Mouse (Mus musculus) hindbrain, embryonic 12.5 days (tissue): ENCODE measurements around the gene Prss22. TPM values are rescaled to one million over a fixed set of nuclear protein-coding genes. Genes with fewer than 3 reads are reported as not detected.
"Not testable (repeated sequence)": the region's sequence is repeated elsewhere in the genome, so short reads cannot be mapped to it uniquely, and the experiment has no call there.

Source experiments
- ATAC-seq: fragments of 200-750 bp; cut with Nextera tagmentation; 2 replicates; pipeline ENCODE4 v1.8.0; 2017; ENCODE audit warnings: moderate TSS enrichment; ENCODE audit not compliant: low FRiP score
- H3K27ac ChIP-seq: fragments of 300-500 bp; sonication (generic); 2 replicates; pipeline ENCODE4 v1.5.1; 2016; ENCODE audit warnings: mild to moderate bottlenecking
- H3K27me3 ChIP-seq: fragments of 300-500 bp; sonication (generic); 2 replicates; pipeline ENCODE4 v1.6.1; 2016; ENCODE audit warnings: mild to moderate bottlenecking
- H3K36me3 ChIP-seq: fragments of 300-500 bp; sonication (generic); 2 replicates; pipeline ENCODE4 v1.6.1; 2016; ENCODE audit warnings: mild to moderate bottlenecking
- H3K4me1 ChIP-seq: fragments of 300-500 bp; sonication (generic); 2 replicates; pipeline ENCODE4 v1.6.1; 2016
- H3K4me2 ChIP-seq: fragments of 300-500 bp; sonication (generic); replicated peaks from 2 replicates; pipeline ENCODE4 v1.6.1; 2016; ENCODE audit warnings: mild to moderate bottlenecking
- H3K4me3 ChIP-seq: fragments of 300-500 bp; sonication (generic); 2 replicates; pipeline ENCODE4 v1.5.1; 2016; ENCODE audit warnings: mild to moderate bottlenecking
- H3K9ac ChIP-seq: fragments of 300-500 bp; sonication (generic); 2 replicates; pipeline ENCODE4 v1.6.1; 2016; ENCODE audit warnings: mild to moderate bottlenecking, moderate library complexity
- H3K9me3 ChIP-seq: fragments of 300-500 bp; sonication (generic); replicated peaks from 2 replicates; pipeline ENCODE4 v1.6.1; 2016; ENCODE audit warnings: mild to moderate bottlenecking
- WGBS: fragments of 180-500 bp; shearing (Covaris S2); methylation state at CpG from one replicate; pipeline ENCODE4 v1.1.7; 2016; 5-methylcytosine and 5-hydroxymethylcytosine counted together
- microRNA-seq: library from miRNA; unstranded; fragments of <30 nt; microRNA quantifications from one replicate; pipeline ENCODE4, GENCODE M21; 2017
- polyA plus RNA-seq: library from polyadenylated mRNA; unstranded; fragments of >200 nt; fragmentation: Nextera tagmentation; extraction: Ambion mirVana; gene quantifications from 2 replicates; pipeline ENCODE4 v1.2.1, GENCODE M21; 2016

Gene Prss22
- polyA plus RNA-seq, 1 experiment from 2014 or later = 0.48 TPM

- 89% methylated on average over 10 of the region's 10 CpGs for WGBS
- no peak for ATAC-seq
- no peaks in the 10 kb centered on the region for H3K27me3 ChIP-seq
- no peak overlapping the region for H3K9ac ChIP-seq
- H3K4me2 ChIP-seq = no peak overlapping the region
- no peaks in the 10 kb centered on the region for H3K4me1 ChIP-seq
- H3K36me3 ChIP-seq = no peaks in the 10 kb centered on the region
- H3K9me3 ChIP-seq = no peaks in the 10 kb centered on the region
- no peak overlapping the region for H3K4me3 ChIP-seq
- no peak overlapping the region for H3K27ac ChIP-seq
Observed at GRCm38 (mm10) chr17:23966658-23967401, 31.1 kb downstream of the Prss22 start.

GRCm38 (mm10) chr17:23965805-23966425 is 32.0 kb downstream of the Prss22 start:
- Histone ChIP-seq H3K27ac (no peak overlapping the region), H3K27me3 (no peaks in the 10 kb centered on the region), H3K9me3 (no peaks in the 10 kb centered on the region), H3K4me2 (no peak overlapping the region), H3K36me3 (no peaks in the 10 kb centered on the region), H3K9ac (no peak overlapping the region), H3K4me1 (no peaks in the 10 kb centered on the region), H3K4me3 (no peak overlapping the region)
- no peak for ATAC-seq
- 35% methylated on average over 6 of the region's 6 CpGs for WGBS

GRCm38 (mm10) chr17:23961573-23962122 is 36.3 kb downstream of the Prss22 start:
- H3K27me3 ChIP-seq = no peaks in the 10 kb centered on the region

GRCm38 (mm10) chr17:23960084-23960738 is 37.7 kb downstream of the Prss22 start:
- Histone ChIP-seq H3K27ac (no peak overlapping the region), H3K9ac (no peak overlapping the region), H3K4me1 (peaks cover 3% of the 10 kb centered on the region), H3K27me3 (no peaks in the 10 kb centered on the region), H3K4me2 (no peak overlapping the region), H3K36me3 (no peaks in the 10 kb centered on the region), H3K9me3 (no peaks in the 10 kb centered on the region), H3K4me3 (no peak overlapping the region)
- peak; percentile 95 for ATAC-seq
- WGBS = 44% methylated on average over 3 of the region's 3 CpGs

More at GRCm38 (mm10) chr17:23961573-23962122, 36.3 kb downstream of the Prss22 start:
- no peak for ATAC-seq
- Histone ChIP-seq H3K4me3 (no peak overlapping the region), H3K4me1 (peaks cover 3% of the 10 kb centered on the region), H3K36me3 (no peaks in the 10 kb centered on the region), H3K9me3 (no peaks in the 10 kb centered on the region), H3K27ac (no peak overlapping the region), H3K4me2 (no peak overlapping the region), H3K9ac (no peak overlapping the region)
- 52% methylated on average over 4 of the region's 4 CpGs for WGBS

- 70% methylated on average over 5 of the region's 5 CpGs for WGBS
Observed at GRCm38 (mm10) chr17:23955174-23955573, 42.7 kb downstream of the Prss22 start, which contains the start of gene Sbpl. Gene Sbpl, minus strand, starts transcription at chr17:23955274.

GRCm38 (mm10) chr17:23950828-23951227 is 47.1 kb downstream of the Prss22 start:
- H3K27ac ChIP-seq, H3K36me3 ChIP-seq, H3K4me1 ChIP-seq, ATAC-seq, H3K27me3 ChIP-seq, H3K4me3 ChIP-seq, H3K9me3 ChIP-seq, H3K9ac ChIP-seq, H3K4me2 ChIP-seq: not testable (repeated sequence)
- 70% methylated on average over 4 of the region's 4 CpGs for WGBS

More at GRCm38 (mm10) chr17:23955174-23955573, 42.7 kb downstream of the Prss22 start, which contains the start of gene Sbpl:
- no peak within 1 kb of the TSS for H3K4me2 ChIP-seq
- H3K36me3 ChIP-seq = no peaks in the 10 kb centered on the region
- no peak for ATAC-seq
- H3K27me3 ChIP-seq = no peaks in the 10 kb centered on the region
- no peak within 1 kb of the TSS for H3K27ac ChIP-seq
- H3K9ac ChIP-seq = no peak within 1 kb of the TSS
- peaks cover 3% of the 10 kb centered on the region for H3K4me1 ChIP-seq
- no peak within 1 kb of the TSS for H3K4me3 ChIP-seq
- H3K9me3 ChIP-seq = no peaks in the 10 kb centered on the region

- H3K27me3 ChIP-seq = no peaks in the 10 kb centered on the region
- H3K4me1 ChIP-seq = no peaks in the 10 kb centered on the region
- H3K9me3 ChIP-seq = no peaks in the 10 kb centered on the region
- H3K27ac ChIP-seq = no peak overlapping the region
- H3K36me3 ChIP-seq = no peaks in the 10 kb centered on the region
- ATAC-seq = no peak
- 81% methylated on average over 2 of the region's 2 CpGs for WGBS
- no peak overlapping the region for H3K4me3 ChIP-seq
- no peak overlapping the region for H3K9ac ChIP-seq
- no peak overlapping the region for H3K4me2 ChIP-seq
Observed at GRCm38 (mm10) chr17:23949068-23949467, 48.8 kb downstream of the Prss22 start.

GRCm38 (mm10) chr17:23947486-23947885 is 50.4 kb downstream of the Prss22 start:
- not testable (repeated sequence) for H3K27me3 ChIP-seq, H3K9me3 ChIP-seq, H3K4me1 ChIP-seq, H3K4me3 ChIP-seq, ATAC-seq, H3K36me3 ChIP-seq, H3K9ac ChIP-seq, H3K27ac ChIP-seq, H3K4me2 ChIP-seq
- 85% methylated on average over 4 of the region's 4 CpGs for WGBS

Small RNA genes within 50 kb of the gene (microRNA-seq; reads per million reads assigned to microRNA genes)
- not detected for gene Gm27700

Other genes with a start within 250 kb of the Prss22 start
- gene Flywch1, start 226.5 kb downstream of the Prss22 start, polyA plus RNA-seq = 203 and 212 TPM in 2 replicates
- gene Flywch2, start 212.0 kb downstream of the Prss22 start, polyA plus RNA-seq = 48.1 and 49.4 TPM in 2 replicates
- gene Srrm2, start 207.6 kb downstream of the Prss22 start, polyA plus RNA-seq = 670 and 682 TPM in 2 replicates
- gene Elob, start 169.0 kb downstream of the Prss22 start, polyA plus RNA-seq = 1,047 and 1,117 TPM in 2 replicates
- gene Prss33, start 162.0 kb downstream of the Prss22 start, polyA plus RNA-seq = 0.26 TPM in 1 of 2 replicates, not detected in the other
- not detected in 2 replicates for gene Prss32, start 154.2 kb downstream of the Prss22 start, polyA plus RNA-seq
- gene Prss41, start 153.9 kb downstream of the Prss22 start, polyA plus RNA-seq = 0.72 and 1.3 TPM in 2 replicates
- gene Prss21, start 130.0 kb downstream of the Prss22 start, polyA plus RNA-seq = not detected in 2 replicates
- not detected in 2 replicates for gene Dcpp1, start 117.2 kb downstream of the Prss22 start, polyA plus RNA-seq
- not detected in 2 replicates for gene Dcpp2, start 117.2 kb downstream of the Prss22 start, polyA plus RNA-seq
- not detected in 2 replicates for gene Dcpp3, start 80.6 kb downstream of the Prss22 start, polyA plus RNA-seq
- gene Sbp, start 56.4 kb downstream of the Prss22 start, polyA plus RNA-seq = not detected in 2 replicates
- gene Sbpl, start 42.8 kb downstream of the Prss22 start, polyA plus RNA-seq = not detected in 2 replicates
- not detected in 2 replicates for gene Prss30, start 17.5 kb downstream of the Prss22 start, polyA plus RNA-seq
- 0.31 and 0.34 TPM in 2 replicates for gene Prss27, start 40.0 kb upstream of the Prss22 start, polyA plus RNA-seq
- gene Kctd5, start 75.4 kb upstream of the Prss22 start, polyA plus RNA-seq = 94.2 and 97.0 TPM in 2 replicates
- 55.2 and 56.7 TPM in 2 replicates for gene Pdpk1, start 152.8 kb upstream of the Prss22 start, polyA plus RNA-seq
- gene Amdhd2, start 165.7 kb upstream of the Prss22 start, polyA plus RNA-seq = 35.6 and 41.2 TPM in 2 replicates
- gene Atp6v0c, start 171.6 kb upstream of the Prss22 start, polyA plus RNA-seq = 558 and 595 TPM in 2 replicates
- gene Tbc1d24, start 207.5 kb upstream of the Prss22 start, polyA plus RNA-seq = 13.5 and 17.0 TPM in 2 replicates
- gene Ntn3, start 211.4 kb upstream of the Prss22 start, polyA plus RNA-seq = 10.9 and 12.1 TPM in 2 replicates
- gene Tedc2, start 222.8 kb upstream of the Prss22 start, polyA plus RNA-seq = 14.8 and 15.6 TPM in 2 replicates